Comparison of ENCODE assay signal across 21 mouse cellular contexts in the genomic region with DNA sequence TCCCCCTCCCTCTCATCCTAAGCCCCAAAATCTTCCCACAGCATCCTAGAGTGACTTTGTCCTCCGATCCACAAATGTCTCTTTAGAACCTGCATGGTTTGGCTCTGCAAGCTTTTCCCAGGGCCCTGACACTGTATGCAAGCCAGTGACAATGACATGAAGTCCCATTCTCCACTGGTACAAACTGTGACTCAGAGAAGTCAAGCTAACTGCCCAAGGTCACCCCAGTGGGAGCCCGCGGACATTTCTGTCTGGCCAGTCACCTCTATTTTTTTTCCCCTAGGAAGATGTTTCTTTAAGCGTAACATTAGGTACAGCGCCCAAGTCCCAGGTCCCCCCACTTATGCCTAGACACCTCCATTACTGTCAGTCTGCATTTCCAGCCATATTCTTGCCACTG. TPM values are rescaled to one million over a fixed set of nuclear protein-coding genes. Genes with fewer than 3 reads are reported as not detected.
A peak's percentile ranks its signal among the peaks of the same experiment; 100 is the strongest.
DNase-seq lines count a peak whose midpoint lies in the region; ATAC-seq lines count a peak whose summit lies in the region.
"Had no signal": no experiment of that assay in that cellular context is flagged by ENCODE, and none has a peak within 500 bp of the region (broad histone marks: within the 10 kb centered on the region; RNA-seq: fewer than 3 reads in every experiment).

No protein-coding gene starts in this region.

- H3K27ac ChIP-seq in heart, embryonic 13.5 days (replicated peaks) = no peak overlapping the region
- H3K27ac ChIP-seq: embryonic facial prominence, embryonic 12.5 days; forebrain, embryonic 12.5 days; gastrocnemius, adult 2 months; heart, embryonic 10.5 days; hindbrain, embryonic 12.5 days had no signal

- H3K9me3 ChIP-seq in heart, embryonic 13.5 days = no peaks in the 10 kb centered on the region
- H3K9me3 ChIP-seq: embryonic facial prominence, embryonic 12.5 days; forebrain, embryonic 12.5 days; heart, embryonic 10.5 days; hindbrain, embryonic 12.5 days had no signal

- DNase-seq in heart, adult 9 months (ENCODE audit: low spot score in 2 of 2) = no peak
- peak; percentile 40 for DNase-seq in Muller cell, postnatal 12 days (ENCODE audit: inconsistent ontology term)
- DNase-seq in adrenal gland, adult 8-10 months = peak; percentile 65
- DNase-seq in adrenal gland, postnatal 36 days = peak; percentile 74 to 76
- no peak for DNase-seq in thymus, postnatal 0 days (ENCODE audit: low spot score)
- DNase-seq: cerebellum, adult 18-20 months; gastrocnemius, adult 2 months; gastrocnemius, postnatal 25 days; heart, adult 11 months; heart, postnatal 36 days; kidney, adult 8-10 months had no signal

- H3K4me3 ChIP-seq in heart, embryonic 13.5 days = no peak overlapping the region
- H3K4me3 ChIP-seq: embryonic facial prominence, embryonic 12.5 days; forebrain, embryonic 12.5 days; gastrocnemius, adult 2 months; hindbrain, embryonic 12.5 days had no signal

- H3K27me3 ChIP-seq in heart, embryonic 13.5 days (replicated peaks) = peaks cover 98% of the 10 kb centered on the region

- WGBS in heart, embryonic 13.5 days = 59% methylated on average over 5 of the region's 5 CpGs

- ATAC-seq in heart, embryonic 13.5 days (ENCODE audit: extremely low read depth, insufficient number of reproducible peaks, low FRiP score, low TSS enrichment) = no peak
- ATAC-seq in granulocyte monocyte progenitor cell, adult 5-6 weeks (replicated peaks; ENCODE audit: poor library complexity, severe bottlenecking) = no peak
- ATAC-seq: hindbrain, embryonic 16.5 days; inflammation-experienced regulatory T-cells, adult 6 months; intestine, postnatal 0 days had no signal

- H3K4me1 ChIP-seq in heart, embryonic 13.5 days = peaks cover 62% of the 10 kb centered on the region

- peak overlapping the region; percentile 46; the same call in 1 of the 2 replicates for H3K4me2 ChIP-seq in heart, embryonic 13.5 days
- H3K4me2 ChIP-seq: embryonic facial prominence, embryonic 12.5 days; forebrain, embryonic 12.5 days; hindbrain, embryonic 12.5 days had no signal

- no peaks in the 10 kb centered on the region for H3K36me3 ChIP-seq in heart, embryonic 13.5 days
- H3K36me3 ChIP-seq: embryonic facial prominence, embryonic 12.5 days; forebrain, embryonic 12.5 days; heart, embryonic 10.5 days; hindbrain, embryonic 12.5 days had no signal

- no peak overlapping the region for H3K9ac ChIP-seq in heart, embryonic 13.5 days
- H3K9ac ChIP-seq: embryonic facial prominence, embryonic 12.5 days; forebrain, embryonic 12.5 days; hindbrain, embryonic 12.5 days had no signal

RNA-seq across cellular contexts. Expression of a gene that starts 1.6 kb away (rescaled TPM):
- 0.19 and 0.21 TPM in 2 replicates for polyA plus RNA-seq in heart, embryonic 13.5 days (2015; fragmentation: Nextera tagmentation; extraction: Ambion mirVana)
- total RNA-seq in adrenal gland, adult 8-10 months (2022) = 1 to 10 TPM in 2 of 4 experiments, under 1 TPM in 2; 0.38 to 6.2 (median 2.8) TPM
- total RNA-seq in adrenal gland, postnatal 36 days (2021) = 1 to 10 TPM in 1 of 2 experiments, under 1 TPM in 1; 0.30 to 2.3 TPM
- not detected in 2 replicates for polyA plus RNA-seq in thymus, postnatal 0 days (2015; fragmentation: Nextera tagmentation; extraction: Ambion mirVana)
- total RNA-seq in granulocyte monocyte progenitor cell, adult 5-6 weeks (2014; fragmentation: Nextera tagmentation) = not detected in 2 replicates
- not detected in 2 replicates for total RNA-seq in granulocyte monocyte progenitor cell, adult 5-6 weeks (2017)
- total RNA-seq: CH12.LX; gastrocnemius, postnatal 25 days had no signal
- polyA plus RNA-seq: embryonic facial prominence, embryonic 12.5 days; forebrain, embryonic 12.5 days; hindbrain, embryonic 12.5 days; hindbrain, embryonic 16.5 days; inflammation-experienced regulatory T-cells, adult 6 months; intestine, postnatal 0 days had no signal

RNA-seq across cellular contexts. Expression of a gene that starts 12.8 kb away (rescaled TPM):
- polyA plus RNA-seq in heart, embryonic 13.5 days (2015; fragmentation: Nextera tagmentation; extraction: Ambion mirVana) = 69.8 and 72.1 TPM in 2 replicates
- total RNA-seq in adrenal gland, adult 8-10 months (2022) = 1 to 10 TPM; 2.1 to 5.3 (median 2.8) TPM
- 1 to 10 TPM; 3.6 to 6.3 TPM for total RNA-seq in adrenal gland, postnatal 36 days (2021)
- 9.5 and 11.6 TPM in 2 replicates for polyA plus RNA-seq in thymus, postnatal 0 days (2015; fragmentation: Nextera tagmentation; extraction: Ambion mirVana)
- total RNA-seq in granulocyte monocyte progenitor cell, adult 5-6 weeks (2014; fragmentation: Nextera tagmentation) = 0.38 TPM in 1 of 2 replicates, not detected in the other
- total RNA-seq in granulocyte monocyte progenitor cell, adult 5-6 weeks (2017) = 0.56 TPM in 1 of 2 replicates, not detected in the other

RNA-seq across cellular contexts. Expression of a gene that starts 43.1 kb away (rescaled TPM):
- 26.9 and 28.8 TPM in 2 replicates for polyA plus RNA-seq in heart, embryonic 13.5 days (2015; fragmentation: Nextera tagmentation; extraction: Ambion mirVana)
- 100 to 1,000 TPM; 277 to 438 (median 365) TPM for total RNA-seq in adrenal gland, adult 8-10 months (2022)
- total RNA-seq in adrenal gland, postnatal 36 days (2021) = 100 to 1,000 TPM; 228 to 300 TPM
- polyA plus RNA-seq in thymus, postnatal 0 days (2015; fragmentation: Nextera tagmentation; extraction: Ambion mirVana) = 42.1 and 47.2 TPM in 2 replicates
- 159 and 203 TPM in 2 replicates for total RNA-seq in granulocyte monocyte progenitor cell, adult 5-6 weeks (2014; fragmentation: Nextera tagmentation)
- total RNA-seq in granulocyte monocyte progenitor cell, adult 5-6 weeks (2017) = 124 and 142 TPM in 2 replicates

RNA-seq across cellular contexts. Expression of a gene that starts 48.1 kb away (rescaled TPM):
- polyA plus RNA-seq in heart, embryonic 13.5 days (2015; fragmentation: Nextera tagmentation; extraction: Ambion mirVana) = 64.8 and 76.2 TPM in 2 replicates
- total RNA-seq in adrenal gland, adult 8-10 months (2022) = 100 to 1,000 TPM in 2 of 4 experiments, 10 to 100 TPM in 2; 80.4 to 126 (median 97.1) TPM
- 10 to 100 TPM; 69.0 to 96.0 TPM for total RNA-seq in adrenal gland, postnatal 36 days (2021)
- polyA plus RNA-seq in thymus, postnatal 0 days (2015; fragmentation: Nextera tagmentation; extraction: Ambion mirVana) = 52.2 and 70.8 TPM in 2 replicates
- total RNA-seq in granulocyte monocyte progenitor cell, adult 5-6 weeks (2014; fragmentation: Nextera tagmentation) = 63.6 and 79.1 TPM in 2 replicates
- 31.3 and 31.6 TPM in 2 replicates for total RNA-seq in granulocyte monocyte progenitor cell, adult 5-6 weeks (2017)

Comparison
In these comparisons a context has a peak if more than half of its experiments do, and no peak if none do; other contexts are left out.
1. DNase-seq: peak in Muller cell, postnatal 12 days (single experiment), adrenal gland, adult 8-10 months (single experiment) and adrenal gland, postnatal 36 days (2 of 2); none in heart, adult 9 months (0 of 2) and thymus, postnatal 0 days (single experiment).